In the genomic region with DNA sequence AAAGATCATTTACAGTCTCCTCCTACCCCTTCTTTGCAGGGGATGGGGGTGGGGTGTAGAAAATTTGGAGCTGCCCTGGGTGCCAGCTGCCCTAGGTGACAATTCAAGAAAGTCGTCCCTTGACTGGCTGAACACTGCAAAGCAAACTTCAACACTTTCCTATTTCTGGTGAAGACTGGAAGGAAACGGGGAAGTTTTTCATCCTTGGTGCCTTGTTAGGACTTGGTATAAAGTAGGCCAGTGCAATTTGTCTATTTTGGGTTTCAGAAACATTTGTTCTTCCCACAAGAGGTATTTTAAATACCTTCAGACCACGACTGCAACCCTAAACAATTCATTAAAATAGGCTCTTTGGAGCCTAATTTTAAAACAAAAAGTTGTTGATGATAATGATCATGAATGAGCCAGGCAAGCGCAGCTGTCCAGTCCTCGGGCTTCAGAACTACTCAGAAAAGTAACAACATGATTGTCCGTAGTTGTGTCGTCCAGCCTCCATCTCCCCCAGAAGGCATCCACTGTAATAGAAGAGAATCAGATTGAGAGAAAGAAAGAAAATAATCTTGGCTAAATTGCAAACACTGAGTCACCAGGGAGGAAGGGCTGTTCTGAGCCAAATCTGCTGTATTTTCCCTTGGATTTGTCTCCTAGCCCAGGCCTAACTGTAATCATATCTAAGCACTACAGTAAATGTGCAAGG, we compare ENCODE assay signal across 17 mouse cellular contexts.
DNase-seq lines count a peak whose midpoint lies in the region; ATAC-seq and TF ChIP-seq lines count a peak whose summit lies in the region.
"Had no signal": no experiment of that assay in that cellular context is flagged by ENCODE, and none has a peak within 500 bp of the region (broad histone marks: within the 10 kb centered on the region; RNA-seq: fewer than 3 reads in every experiment).

No protein-coding gene starts in this region.

- no peak overlapping the region for H3K4me3 ChIP-seq in bone marrow macrophage, adult 2 months (ENCODE audit: insufficient read depth, low read length)
- H3K4me3 ChIP-seq in intestine, embryonic 16.5 days (ENCODE audit: low read length), result no peak overlapping the region
- H3K4me3 ChIP-seq in intestine, embryonic 15.5 days (replicated peaks), result no peak overlapping the region
- H3K4me3 ChIP-seq in forebrain, embryonic 14.5 days (ENCODE audit: low read depth, low read length), result no peak overlapping the region
- H3K4me3 ChIP-seq: heart, embryonic 15.5 days; liver, embryonic 12.5 days had no signal

- no peak for ATAC-seq in intestine, embryonic 16.5 days
- no peak for ATAC-seq in intestine, embryonic 15.5 days
- no peak for ATAC-seq in forebrain, embryonic 14.5 days
- ATAC-seq: CD4-positive, CD25-positive, alpha-beta regulatory T cell, adult 4 months; inflammation-experienced regulatory T-cells, adult 6 months; liver, embryonic 12.5 days had no signal

- H3K9me3 ChIP-seq in intestine, embryonic 16.5 days (ENCODE audit: control insufficient read depth, low read length), result no peaks in the 10 kb centered on the region
- no peaks in the 10 kb centered on the region for H3K9me3 ChIP-seq in intestine, embryonic 15.5 days
- H3K9me3 ChIP-seq in forebrain, embryonic 14.5 days (replicated peaks; ENCODE audit: control insufficient read depth, low read length), result no peaks in the 10 kb centered on the region
- H3K9me3 ChIP-seq: heart, embryonic 15.5 days; liver, embryonic 12.5 days had no signal

- TF ChIP-seq CTCF in bone marrow macrophage, adult 2 months (IDR thresholded peaks at IDR 0.05; ENCODE audit: low read depth, low read length), result no peak

- peak; percentile 1 for DNase-seq in heart, adult 8-10 months (ENCODE audit: low spot score)
- no peak for DNase-seq in heart, postnatal 25 days (ENCODE audit: low spot score)
- peak; percentile 33 for DNase-seq in 3T3-L1 (ENCODE audit: low read depth, low spot score)
- DNase-seq in left cerebral cortex, postnatal 25 days (ENCODE audit: low spot score in 2 of 2), result peak; percentile 26 to 79
- DNase-seq in forebrain, embryonic 14.5 days (ENCODE audit: low spot score), result no peak
- DNase-seq: adrenal gland, adult 8-10 months; gastrocnemius, postnatal 14 days; kidney, postnatal 4 days; lung, postnatal 36 days; midbrain, embryonic 14.5 days had no signal

- no peak overlapping the region for H3K9ac ChIP-seq in intestine, embryonic 16.5 days (ENCODE audit: low read depth, low read length)
- H3K9ac ChIP-seq in intestine, embryonic 15.5 days, result no peak overlapping the region
- no peak overlapping the region for H3K9ac ChIP-seq in forebrain, embryonic 14.5 days (ENCODE audit: low read length)
- H3K9ac ChIP-seq: heart, embryonic 15.5 days; liver, embryonic 12.5 days had no signal

- 74% methylated on average over 7 of the region's 7 CpGs for WGBS in intestine, embryonic 16.5 days
- 67% methylated on average over 7 of the region's 7 CpGs for WGBS in intestine, embryonic 15.5 days
- 65% methylated on average over 7 of the region's 7 CpGs for WGBS in forebrain, embryonic 14.5 days

- peak overlapping the region; percentile 42; the same call in 1 of the 2 replicates for H3K27ac ChIP-seq in bone marrow macrophage, adult 2 months (ENCODE audit: insufficient read depth, low read depth, low read length)
- H3K27ac ChIP-seq in intestine, embryonic 16.5 days (ENCODE audit: low read length), result no peak overlapping the region
- no peak overlapping the region for H3K27ac ChIP-seq in intestine, embryonic 15.5 days
- no peak overlapping the region for H3K27ac ChIP-seq in forebrain, embryonic 14.5 days (ENCODE audit: low read depth, low read length)
- H3K27ac ChIP-seq: heart, embryonic 15.5 days; liver, embryonic 12.5 days had no signal

- H3K36me3 ChIP-seq in intestine, embryonic 16.5 days (ENCODE audit: control insufficient read depth, insufficient read depth, low read length), result no peaks in the 10 kb centered on the region
- no peaks in the 10 kb centered on the region for H3K36me3 ChIP-seq in intestine, embryonic 15.5 days
- no peaks in the 10 kb centered on the region for H3K36me3 ChIP-seq in forebrain, embryonic 14.5 days (ENCODE audit: control insufficient read depth, insufficient read depth, low read length)
- H3K36me3 ChIP-seq: heart, embryonic 15.5 days; liver, embryonic 12.5 days had no signal

- peaks cover 23% of the 10 kb centered on the region for H3K4me1 ChIP-seq in bone marrow macrophage, adult 2 months (ENCODE audit: control insufficient read depth, insufficient read depth, low read length)
- H3K4me1 ChIP-seq in intestine, embryonic 16.5 days (ENCODE audit: control insufficient read depth, insufficient read depth, low read length), result no peaks in the 10 kb centered on the region
- no peaks in the 10 kb centered on the region for H3K4me1 ChIP-seq in intestine, embryonic 15.5 days (replicated peaks)
- H3K4me1 ChIP-seq in forebrain, embryonic 14.5 days (ENCODE audit: control insufficient read depth, insufficient read depth, low read length), result no peaks in the 10 kb centered on the region
- H3K4me1 ChIP-seq: liver, embryonic 12.5 days had no signal

- H3K27me3 ChIP-seq in intestine, embryonic 16.5 days (replicated peaks; ENCODE audit: control insufficient read depth, insufficient read depth, low read length), result no peaks in the 10 kb centered on the region
- H3K27me3 ChIP-seq in intestine, embryonic 15.5 days (replicated peaks), result no peaks in the 10 kb centered on the region
- no peaks in the 10 kb centered on the region for H3K27me3 ChIP-seq in forebrain, embryonic 14.5 days (replicated peaks; ENCODE audit: control insufficient read depth, insufficient read depth, low read length)
- H3K27me3 ChIP-seq: heart, embryonic 15.5 days; liver, embryonic 12.5 days had no signal

- H3K4me2 ChIP-seq in intestine, embryonic 16.5 days (ENCODE audit: low read depth, low read length), result no peak overlapping the region
- H3K4me2 ChIP-seq in intestine, embryonic 15.5 days (replicated peaks), result no peak overlapping the region
- no peak overlapping the region for H3K4me2 ChIP-seq in forebrain, embryonic 14.5 days (ENCODE audit: low read length)
- H3K4me2 ChIP-seq: heart, embryonic 15.5 days; liver, embryonic 12.5 days had no signal

- intact Hi-C loops in heart, postnatal 25 days (cut with DNase I), result no loop called here
- intact Hi-C loops in left cerebral cortex, postnatal 25 days (cut with DNase I), result loop anchor here (1.0 to 5.0 kb wide), 5 partner anchors 45 to 195 kb away; no protein-coding TSS in a partner anchor

- no peak for TF ChIP-seq POLR2A in bone marrow macrophage, adult 2 months (IDR thresholded peaks at IDR 0.05; ENCODE audit: borderline replicate concordance, low read depth, low read length)

Comparison
In these comparisons a context has a peak if more than half of its experiments do, and no peak if none do; other contexts are left out.
1. DNase-seq: peak in heart, adult 8-10 months (single experiment), 3T3-L1 (single experiment) and left cerebral cortex, postnatal 25 days (2 of 2); none in heart, postnatal 25 days (single experiment) and forebrain, embryonic 14.5 days (single experiment).